Mouse (Mus musculus): ENCODE results near the gene Epb41. TPM values are rescaled to one million over a fixed set of nuclear protein-coding genes. Genes with fewer than 3 reads are reported as not detected.

The Epb41 gene
- polyA plus RNA-seq, 1 experiment: 29.3 TPM

GRCm38 (mm10) chr4:132015374-132015773 lies 59.7 kb downstream of the Epb41 start:
- no peak for DNase-seq (ENCODE audit: extremely low spot score in 1 of 2, low spot score in 1 of 2)

GRCm38 (mm10) chr4:132011619-132012018 lies 63.5 kb downstream of the Epb41 start:
- no peak for DNase-seq (ENCODE audit: extremely low spot score in 1 of 2, low spot score in 1 of 2)

GRCm38 (mm10) chr4:132010416-132010815 lies 64.7 kb downstream of the Epb41 start:
- DNase-seq (ENCODE audit: extremely low spot score in 1 of 2, low spot score in 1 of 2): no peak

- DNase-seq (ENCODE audit: extremely low spot score in 1 of 2, low spot score in 1 of 2): no peak
These were observed 66.9 kb downstream of the Epb41 start for GRCm38 (mm10) chr4:132008191-132008590.

GRCm38 (mm10) chr4:132007123-132007522 lies 68.0 kb downstream of the Epb41 start:
- no peak for DNase-seq (ENCODE audit: extremely low spot score in 1 of 2, low spot score in 1 of 2)

GRCm38 (mm10) chr4:131998641-131999040 lies 76.5 kb downstream of the Epb41 start:
- no peak for DNase-seq (ENCODE audit: extremely low spot score in 1 of 2, low spot score in 1 of 2)

GRCm38 (mm10) chr4:131997476-131997875 lies 77.6 kb downstream of the Epb41 start:
- peak; percentile 38 to 77 for DNase-seq (ENCODE audit: extremely low spot score in 1 of 2, low spot score in 1 of 2)

- no peak for DNase-seq (ENCODE audit: extremely low spot score in 1 of 2, low spot score in 1 of 2)
These were observed 78.1 kb downstream of the Epb41 start for GRCm38 (mm10) chr4:131996985-131997384.

GRCm38 (mm10) chr4:131993792-131994191 lies 81.3 kb downstream of the Epb41 start:
- DNase-seq (ENCODE audit: extremely low spot score in 1 of 2, low spot score in 1 of 2): no peak

GRCm38 (mm10) chr4:131982881-131983538 lies 92.1 kb downstream of the Epb41 start:
- DNase-seq (ENCODE audit: extremely low spot score in 1 of 2, low spot score in 1 of 2): no peak

GRCm38 (mm10) chr4:131981755-131982154 lies 93.4 kb downstream of the Epb41 start:
- DNase-seq (ENCODE audit: extremely low spot score in 1 of 2, low spot score in 1 of 2): no peak

GRCm38 (mm10) chr4:131977201-131977600 lies 97.9 kb downstream of the Epb41 start:
- DNase-seq (ENCODE audit: extremely low spot score in 1 of 2, low spot score in 1 of 2): peak; percentile 37 to 90

- no peak for DNase-seq (ENCODE audit: extremely low spot score in 1 of 2, low spot score in 1 of 2)
These were observed 104.8 kb downstream of the Epb41 start for GRCm38 (mm10) chr4:131970244-131970853.

GRCm38 (mm10) chr4:131968873-131969272 lies 106.2 kb downstream of the Epb41 start:
- no peak for DNase-seq (ENCODE audit: extremely low spot score in 1 of 2, low spot score in 1 of 2)

- no peak for DNase-seq (ENCODE audit: extremely low spot score in 1 of 2, low spot score in 1 of 2)
These were observed 118.0 kb downstream of the Epb41 start for GRCm38 (mm10) chr4:131957161-131957560.

GRCm38 (mm10) chr4:131950657-131951056 lies 124.5 kb downstream of the Epb41 start:
- no peak for DNase-seq (ENCODE audit: extremely low spot score in 1 of 2, low spot score in 1 of 2)

GRCm38 (mm10) chr4:131949903-131950302 lies 125.2 kb downstream of the Epb41 start:
- no peak for DNase-seq (ENCODE audit: extremely low spot score in 1 of 2, low spot score in 1 of 2)

- DNase-seq (ENCODE audit: extremely low spot score in 1 of 2, low spot score in 1 of 2): no peak
These were observed 127.3 kb downstream of the Epb41 start for GRCm38 (mm10) chr4:131947848-131948247.

- DNase-seq (ENCODE audit: extremely low spot score in 1 of 2, low spot score in 1 of 2): no peak
These were observed 134.3 kb downstream of the Epb41 start for GRCm38 (mm10) chr4:131940846-131941245.

GRCm38 (mm10) chr4:131939459-131939858 lies 135.7 kb downstream of the Epb41 start:
- no peak for DNase-seq (ENCODE audit: extremely low spot score in 1 of 2, low spot score in 1 of 2)

- no peak for DNase-seq (ENCODE audit: extremely low spot score in 1 of 2, low spot score in 1 of 2)
These were observed 146.0 kb downstream of the Epb41 start for GRCm38 (mm10) chr4:131929146-131929545.

GRCm38 (mm10) chr4:131924096-131924810 lies 150.9 kb downstream of the Epb41 start:
- DNase-seq (ENCODE audit: extremely low spot score in 1 of 2, low spot score in 1 of 2): no peak

Measured in frontal cortex, adult 2 months (tissue).